In genomic region chr11:60536859-60537467, GRCm38 (mm10) we compare ENCODE assay signal across 8 mouse cellular contexts. TPM values are rescaled to one million over a fixed set of nuclear protein-coding genes. Genes with fewer than 3 reads are reported as not detected.
DNase-seq lines count a peak whose midpoint lies in the region; ATAC-seq and TF ChIP-seq lines count a peak whose summit lies in the region.

No protein-coding gene starts in this region.

- H3K27ac ChIP-seq in heart, embryonic 13.5 days (replicated peaks), result peak overlapping the region; percentile 98
- H3K27ac ChIP-seq in kidney, postnatal 0 days, result peak overlapping the region; percentile 99
- H3K27ac ChIP-seq in liver, embryonic 11.5 days (ENCODE audit: low read depth, low read length), result peak overlapping the region; percentile 87
- H3K27ac ChIP-seq in stomach, embryonic 14.5 days (ENCODE audit: low read length), result peak overlapping the region; percentile 100

- H3K4me3 ChIP-seq in erythroblast, embryonic 14.5 days (replicated peaks), result peak overlapping the region; percentile 89
- peak overlapping the region; percentile 99 for H3K4me3 ChIP-seq in heart, embryonic 13.5 days
- peak overlapping the region; percentile 93 for H3K4me3 ChIP-seq in kidney, postnatal 0 days (replicated peaks; ENCODE audit: low read depth, low read length)
- peak overlapping the region; percentile 98 for H3K4me3 ChIP-seq in liver, embryonic 11.5 days (ENCODE audit: low read depth, low read length)
- peak overlapping the region; percentile 95 for H3K4me3 ChIP-seq in myocyte
- H3K4me3 ChIP-seq in stomach, embryonic 14.5 days (ENCODE audit: low read depth, low read length), result peak overlapping the region; percentile 99

- TF ChIP-seq CTCF in kidney, postnatal 0 days (IDR thresholded peaks at IDR 0.05; ENCODE audit: low read depth), result peak; percentile 56

- peak overlapping the region; percentile 99 for H3K9ac ChIP-seq in heart, embryonic 13.5 days
- H3K9ac ChIP-seq in kidney, postnatal 0 days (ENCODE audit: low read depth, low read length), result peak overlapping the region; percentile 96
- H3K9ac ChIP-seq in liver, embryonic 11.5 days (ENCODE audit: low read depth, low read length), result peak overlapping the region; percentile 98
- peak overlapping the region; percentile 95 for H3K9ac ChIP-seq in stomach, embryonic 14.5 days (replicated peaks; ENCODE audit: low read depth, low read length)

- TF ChIP-seq POLR2A in myocyte (IDR thresholded peaks at IDR 0.05; ENCODE audit: insufficient read length, low read depth), result peak; percentile 94

- H3ac ChIP-seq in myocyte (ENCODE audit: control insufficient read depth, insufficient read length), result peak overlapping the region; percentile 68

- H3K4me1 ChIP-seq in erythroblast, embryonic 14.5 days (ENCODE audit: control insufficient read depth), result peaks cover 44% of the 10 kb centered on the region
- peaks cover 34% of the 10 kb centered on the region for H3K4me1 ChIP-seq in heart, embryonic 13.5 days
- peaks cover 19% of the 10 kb centered on the region; the same call in 1 of the 2 replicates for H3K4me1 ChIP-seq in kidney, postnatal 0 days (replicated peaks; ENCODE audit: insufficient read depth, low read length)
- H3K4me1 ChIP-seq in liver, embryonic 11.5 days (replicated peaks; ENCODE audit: control insufficient read depth, insufficient read depth, low read length), result peaks cover 25% of the 10 kb centered on the region
- H3K4me1 ChIP-seq in stomach, embryonic 14.5 days (ENCODE audit: control insufficient read depth, insufficient read depth, low read length), result peaks cover 21% of the 10 kb centered on the region

- peaks cover 27% of the 10 kb centered on the region for H3K36me3 ChIP-seq in erythroblast, embryonic 14.5 days (ENCODE audit: control insufficient read depth)
- H3K36me3 ChIP-seq in heart, embryonic 13.5 days, result peaks cover 19% of the 10 kb centered on the region
- peaks cover 2% of the 10 kb centered on the region; the same call in 1 of the 2 replicates for H3K36me3 ChIP-seq in kidney, postnatal 0 days (ENCODE audit: insufficient read depth, low read length)
- H3K36me3 ChIP-seq in liver, embryonic 11.5 days (ENCODE audit: control insufficient read depth, insufficient read depth, low read length), result peaks cover 6% of the 10 kb centered on the region
- peaks cover 3% of the 10 kb centered on the region for H3K36me3 ChIP-seq in myocyte (ENCODE audit: control insufficient read depth, insufficient read depth)
- H3K36me3 ChIP-seq in stomach, embryonic 14.5 days (ENCODE audit: control insufficient read depth, insufficient read depth, low read length), result peaks cover 2% of the 10 kb centered on the region

- H3K4me2 ChIP-seq in heart, embryonic 13.5 days, result peak overlapping the region; percentile 99
- peak overlapping the region; percentile 84 for H3K4me2 ChIP-seq in kidney, postnatal 0 days (ENCODE audit: low read length)
- peak overlapping the region; percentile 100 for H3K4me2 ChIP-seq in liver, embryonic 11.5 days
- H3K4me2 ChIP-seq in myocyte (ENCODE audit: low read depth), result peak overlapping the region; percentile 99
- H3K4me2 ChIP-seq in stomach, embryonic 14.5 days (replicated peaks; ENCODE audit: low read depth, low read length), result peak overlapping the region; percentile 80

- DNase-seq in CD4-positive helper T cell, adult 2 months (ENCODE audit: low read depth, low spot score), result peak; percentile 85
- DNase-seq in brain, embryonic 18.5 days (ENCODE audit: low read depth, low spot score), result peak; percentile 83
- peak; percentile 93 for DNase-seq in kidney, postnatal 0 days (ENCODE audit: low spot score)
- peak; percentile 93 for DNase-seq in liver, embryonic 11.5 days (ENCODE audit: low spot score)

- peaks cover 41% of the 10 kb centered on the region for H3K79me2 ChIP-seq in myocyte (ENCODE audit: control insufficient read depth, insufficient read depth)

- peaks cover 23% of the 10 kb centered on the region for H3K27me3 ChIP-seq in erythroblast, embryonic 14.5 days (ENCODE audit: control insufficient read depth)
- no peaks in the 10 kb centered on the region for H3K27me3 ChIP-seq in heart, embryonic 13.5 days (replicated peaks)
- H3K27me3 ChIP-seq in kidney, postnatal 0 days (ENCODE audit: insufficient read depth, low read length), result no peaks in the 10 kb centered on the region
- H3K27me3 ChIP-seq in liver, embryonic 11.5 days (replicated peaks; ENCODE audit: control insufficient read depth, insufficient read depth, low read length), result no peaks in the 10 kb centered on the region
- H3K27me3 ChIP-seq in myocyte (ENCODE audit: control insufficient read depth, insufficient read depth, insufficient read length), result no peaks in the 10 kb centered on the region
- no peaks in the 10 kb centered on the region for H3K27me3 ChIP-seq in stomach, embryonic 14.5 days (ENCODE audit: control insufficient read depth, insufficient read depth, low read length)

- WGBS in heart, embryonic 13.5 days, result under 1% methylated on average over 37 of the region's 37 CpGs
- 2% methylated on average over 37 of the region's 37 CpGs for WGBS in kidney, postnatal 0 days
- WGBS in liver, embryonic 11.5 days, result under 1% methylated on average over 37 of the region's 37 CpGs
- under 1% methylated on average over 37 of the region's 37 CpGs for WGBS in stomach, embryonic 14.5 days

- peak; percentile 57 for ATAC-seq in heart, embryonic 13.5 days (ENCODE audit: extremely low read depth, insufficient number of reproducible peaks, low FRiP score, low TSS enrichment)
- ATAC-seq in kidney, postnatal 0 days (replicated peaks; ENCODE audit: low FRiP score, low read depth), result peak; percentile 79
- peak; percentile 80 for ATAC-seq in liver, embryonic 11.5 days (replicated peaks; ENCODE audit: low FRiP score)
- peak; percentile 79 for ATAC-seq in stomach, embryonic 14.5 days (ENCODE audit: insufficient number of reproducible peaks, insufficient read depth, low FRiP score, low read depth)

- no peaks in the 10 kb centered on the region for H3K9me3 ChIP-seq in erythroblast, embryonic 14.5 days (ENCODE audit: control insufficient read depth, low read length)
- no peaks in the 10 kb centered on the region for H3K9me3 ChIP-seq in heart, embryonic 13.5 days
- H3K9me3 ChIP-seq in kidney, postnatal 0 days (replicated peaks; ENCODE audit: low read length), result no peaks in the 10 kb centered on the region
- no peaks in the 10 kb centered on the region for H3K9me3 ChIP-seq in liver, embryonic 11.5 days (ENCODE audit: control insufficient read depth, low read length)
- H3K9me3 ChIP-seq in stomach, embryonic 14.5 days (ENCODE audit: control insufficient read depth, low read depth, low read length), result no peaks in the 10 kb centered on the region

TF ChIP-seq in myocyte, 11 proteins besides CTCF, POLR2A, EP300 and RAD21:
- no peak for TF ChIP-seq MYOD1 (IDR thresholded peaks at IDR 0.05; ENCODE audit: control insufficient read depth in 1 of 3, insufficient read length in 2 of 3, low read depth in 2 of 3)
- TF ChIP-seq E2F4 (IDR thresholded peaks at IDR 0.05; ENCODE audit: insufficient read depth), result peak; percentile 42
- peak; percentile 93 for TF ChIP-seq MAX (IDR thresholded peaks at IDR 0.05; ENCODE audit: low read depth)
- TF ChIP-seq USF1 (IDR thresholded peaks at IDR 0.05; ENCODE audit: low read depth), result no peak
- TF ChIP-seq SRF (IDR thresholded peaks at IDR 0.05; ENCODE audit: control insufficient read depth, insufficient read length, low read depth), result no peak
- TF ChIP-seq MYOG (IDR thresholded peaks at IDR 0.05; ENCODE audit: control insufficient read depth in 1 of 3, insufficient read depth in 1 of 3, insufficient read length in 2 of 3, low read depth in 2 of 3), result peak in 1 of 3 experiments; percentile 31
- TF ChIP-seq CEBPB (IDR thresholded peaks at IDR 0.05; ENCODE audit: insufficient read depth, poor library complexity, severe bottlenecking), result no peak
- TF ChIP-seq POLR2AphosphoS2 (IDR thresholded peaks at IDR 0.05; ENCODE audit: insufficient read length, low read depth), result peak; percentile 92
- TF ChIP-seq TCF12 (IDR thresholded peaks at IDR 0.05; ENCODE audit: insufficient read depth, poor library complexity, severe bottlenecking), result no peak
- no peak for TF ChIP-seq REST (IDR thresholded peaks at IDR 0.05; ENCODE audit: insufficient read depth, insufficient read length)
- no peak for TF ChIP-seq TCF3 (IDR thresholded peaks at IDR 0.05; ENCODE audit: insufficient read length, low read depth)

RNA-seq across cellular contexts. Expression of gene Alkbh5, which starts 0.8 kb away (rescaled TPM):
- 2.2 and 2.5 TPM in 2 replicates for polyA plus RNA-seq in erythroblast, embryonic 14.5 days (2012)
- 32.1 and 35.8 TPM in 2 replicates for polyA plus RNA-seq in heart, embryonic 13.5 days (2015; fragmentation: Nextera tagmentation; extraction: Ambion mirVana)
- 38.3 and 41.5 TPM in 2 replicates for polyA plus RNA-seq in kidney, postnatal 0 days (2015; fragmentation: Nextera tagmentation; extraction: Ambion mirVana)
- 37.7 and 38.5 TPM in 2 replicates for polyA plus RNA-seq in liver, embryonic 11.5 days (2014; fragmentation: Nextera tagmentation; extraction: Ambion mirVana)
- 23.5 TPM for polyA plus RNA-seq in myocyte (2012; fragmentation: generic; extraction: Trizol)
- 35.1 and 35.3 TPM in 2 replicates for polyA plus RNA-seq in stomach, embryonic 14.5 days (2014; fragmentation: Nextera tagmentation; extraction: Ambion mirVana)

Comparison
In these comparisons a context has a peak if more than half of its experiments do, and no peak if none do; other contexts are left out.
1. Peak in every context shown above with its lines: DNase-seq, ATAC-seq, H3K4me3 ChIP-seq and H3K27ac ChIP-seq.